In the genomic region with DNA sequence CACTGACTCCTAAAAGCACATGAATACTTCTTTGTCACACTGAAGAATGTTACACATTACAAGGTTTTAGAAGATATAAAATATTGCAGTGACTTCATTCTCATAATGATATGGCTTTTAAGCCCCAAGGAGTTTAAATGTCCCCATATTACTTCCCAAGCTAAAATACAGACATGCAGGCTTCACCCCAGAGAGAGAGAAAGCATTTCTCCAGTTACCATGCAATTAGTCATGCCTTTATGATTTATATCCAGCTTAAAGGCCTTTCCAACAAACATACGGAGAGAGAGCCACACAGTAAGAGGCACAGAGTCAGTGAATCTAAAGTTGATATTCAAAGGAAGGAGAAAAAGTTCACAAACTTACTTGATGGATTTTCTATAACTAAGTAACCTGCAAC, we compare ENCODE assay signal across 16 mouse cellular contexts. TPM values are rescaled to one million over a fixed set of nuclear protein-coding genes. Genes with fewer than 3 reads are reported as not detected.
"Had no signal": no experiment of that assay in that cellular context is flagged by ENCODE, and none has a peak within 500 bp of the region (broad histone marks: within the 10 kb centered on the region; RNA-seq: fewer than 3 reads in every experiment).

No protein-coding gene starts in this region.

- H3K4me3 ChIP-seq: liver, embryonic 13.5 days; lung, embryonic 15.5 days; midbrain, embryonic 12.5 days; neural tube, embryonic 15.5 days had no signal

- H3K9me3 ChIP-seq: lung, embryonic 15.5 days; midbrain, embryonic 12.5 days; neural tube, embryonic 15.5 days had no signal

- H3K9ac ChIP-seq: liver, embryonic 13.5 days; liver, postnatal 0 days; lung, embryonic 15.5 days; midbrain, embryonic 12.5 days; neural tube, embryonic 15.5 days had no signal

- H3K4me1 ChIP-seq: liver, embryonic 13.5 days; midbrain, embryonic 12.5 days; neural tube, embryonic 15.5 days had no signal

- DNase-seq: kidney, adult 11 months; kidney, adult 9 months; kidney, postnatal 36 days; layer of hippocampus, adult 9-11 months; layer of hippocampus, postnatal 36 days; liver; liver, embryonic 13.5 days; liver, postnatal 0 days; lung, postnatal 36 days; thymus, postnatal 14 days had no signal

- ATAC-seq: liver, postnatal 0 days had no signal

- H3K4me2 ChIP-seq: liver, embryonic 13.5 days; lung, embryonic 15.5 days; midbrain, embryonic 12.5 days; neural tube, embryonic 15.5 days had no signal

- H3K27ac ChIP-seq: kidney, postnatal 0 days; liver, embryonic 13.5 days; lung, embryonic 15.5 days; midbrain, embryonic 12.5 days; neural tube, embryonic 15.5 days; stomach, postnatal 0 days had no signal

- H3K36me3 ChIP-seq: liver, embryonic 13.5 days; lung, embryonic 15.5 days; midbrain, embryonic 12.5 days; neural tube, embryonic 15.5 days had no signal

- H3K27me3 ChIP-seq: liver, embryonic 13.5 days; lung, embryonic 15.5 days; midbrain, embryonic 12.5 days; neural tube, embryonic 15.5 days had no signal

RNA-seq across cellular contexts. Expression of gene Myf6, which starts 48.5 kb away (rescaled TPM):
- polyA plus RNA-seq: kidney, postnatal 0 days; liver, postnatal 0 days; midbrain, embryonic 12.5 days; midbrain, postnatal 0 days; stomach, postnatal 0 days had no signal

RNA-seq across cellular contexts. Expression of gene Myf5, which starts 57.1 kb away (rescaled TPM):
- polyA plus RNA-seq: liver, postnatal 0 days; midbrain, embryonic 12.5 days; midbrain, postnatal 0 days; stomach, postnatal 0 days had no signal
